Mouse (Mus musculus) layer of hippocampus, postnatal 25 days (tissue): ENCODE measurements at regions not wholly inside any gene's neighbourhood (a gene's known extent, or its start where the extent isn't known, plus 50 kb on each side); places are given as distances from the start of the nearest gene placed in this dataset.

Experiments used
- DNase-seq, 2 experiments: peaks; one replicate each; pipeline ENCODE4 v3.0.0; 2022; ENCODE audit warnings: mixed read lengths in 2 of 2, low spot score in 1 of 2; ENCODE audit errors: extremely low spot score in 1 of 2

GRCm38 (mm10) chr5:120251697-120252401, 135.6 kb downstream of the Rbm19 start:
- peak in 1 of 2 experiments; percentile 20 for DNase-seq

- DNase-seq, result no peak
Measured at GRCm38 (mm10) chr5:120252551-120252950, 136.3 kb downstream of the Rbm19 start.

- no peak for DNase-seq
Measured at GRCm38 (mm10) chr5:120262715-120263273, 146.5 kb downstream of the Rbm19 start.

GRCm38 (mm10) chr5:120269416-120269860, 153.2 kb downstream of the Rbm19 start:
- peak; percentile 21 to 27 for DNase-seq

- DNase-seq, result no peak
Measured at GRCm38 (mm10) chr5:120270887-120271616, 154.8 kb downstream of the Rbm19 start.

- no peak for DNase-seq
Measured at GRCm38 (mm10) chr5:120276229-120276628, 155.3 kb upstream of the Lhx5 start.

GRCm38 (mm10) chr5:120280321-120280720, 151.2 kb upstream of the Lhx5 start:
- DNase-seq, result no peak

GRCm38 (mm10) chr5:120280991-120281602, 150.4 kb upstream of the Lhx5 start:
- DNase-seq, result no peak

GRCm38 (mm10) chr5:120281840-120282565, 149.5 kb upstream of the Lhx5 start:
- DNase-seq, result no peak

GRCm38 (mm10) chr5:120284625-120285024, 146.9 kb upstream of the Lhx5 start:
- DNase-seq, result no peak

- DNase-seq, result no peak
Measured at GRCm38 (mm10) chr5:120285036-120285435, 146.5 kb upstream of the Lhx5 start.

- no peak for DNase-seq
Measured at GRCm38 (mm10) chr5:120286787-120287186, 144.7 kb upstream of the Lhx5 start.

GRCm38 (mm10) chr5:120288036-120288684, 143.3 kb upstream of the Lhx5 start:
- no peak for DNase-seq

- no peak for DNase-seq
Measured at GRCm38 (mm10) chr5:120294526-120295078, 136.9 kb upstream of the Lhx5 start.

GRCm38 (mm10) chr5:120297190-120297589, 134.3 kb upstream of the Lhx5 start:
- DNase-seq, result no peak

- no peak for DNase-seq
Measured at GRCm38 (mm10) chr5:120297665-120298282, 133.7 kb upstream of the Lhx5 start.

- DNase-seq, result no peak
Measured at GRCm38 (mm10) chr5:120301672-120302071, 129.8 kb upstream of the Lhx5 start.

GRCm38 (mm10) chr5:120302307-120302706, 129.2 kb upstream of the Lhx5 start:
- DNase-seq, result no peak

GRCm38 (mm10) chr5:120304295-120304701, 127.2 kb upstream of the Lhx5 start:
- no peak for DNase-seq
